Mouse (Mus musculus) macrophage (primary cell): ENCODE measurements around the gene Olfr1228. TPM values are rescaled to one million over a fixed set of nuclear protein-coding genes. Genes with fewer than 3 reads are reported as not detected.

Source experiments
- H3K27ac ChIP-seq: fragments of 350-480 bp; formaldehyde crosslinking; 2 replicates; pipeline ENCODE4 v1.9.0; 2021
- H3K36me3 ChIP-seq: fragments of 350-480 bp; formaldehyde crosslinking; 2 replicates; pipeline ENCODE4 v1.9.0; 2021; ENCODE audit errors: inconsistent target
- H3K4me3 ChIP-seq: fragments of 350-480 bp; formaldehyde crosslinking; 2 replicates; pipeline ENCODE4 v1.9.0; 2021; ENCODE audit errors: inconsistent target
- H3K79me2 ChIP-seq: fragments of 350-480 bp; formaldehyde crosslinking; 2 replicates; pipeline ENCODE4 v1.9.0; 2021; ENCODE audit errors: inconsistent target
- WGBS: methylation state at CpG from one replicate; pipeline ENCODE4 v1.1.7; 2026; ENCODE audit warnings: inconsistent platforms; ENCODE audit not compliant: missing documents; 5-methylcytosine and 5-hydroxymethylcytosine counted together
- polyA plus RNA-seq: library from polyadenylated mRNA; stranded (reverse); fragments of 250-400 nt; gene quantifications from 3 replicates; pipeline ENCODE4 v1.2.4, GENCODE M21; 2018; ENCODE audit warnings: inconsistent platforms
- total RNA-seq, 78 experiments: library from RNA; depleted of rRNA; stranded (reverse); fragments of 250-400 nt; gene quantifications; 1 replicate in 9 of 78; 2 replicates in 24 of 78; 3 replicates in 43 of 78; 4 replicates in 2 of 78; pipeline ENCODE4 v1.2.4; 2018; ENCODE audit warnings: inconsistent platforms in 56 of 78

Gene Olfr1228
- total RNA-seq (2018; cell fraction: chromatin; rRNA removed): not detected
- not detected for total RNA-seq (2018; cell fraction: cytosol; rRNA removed)
- total RNA-seq (2018; cell fraction: nucleus; rRNA removed): not detected
- not detected in 3 replicates for polyA plus RNA-seq

DNA sequence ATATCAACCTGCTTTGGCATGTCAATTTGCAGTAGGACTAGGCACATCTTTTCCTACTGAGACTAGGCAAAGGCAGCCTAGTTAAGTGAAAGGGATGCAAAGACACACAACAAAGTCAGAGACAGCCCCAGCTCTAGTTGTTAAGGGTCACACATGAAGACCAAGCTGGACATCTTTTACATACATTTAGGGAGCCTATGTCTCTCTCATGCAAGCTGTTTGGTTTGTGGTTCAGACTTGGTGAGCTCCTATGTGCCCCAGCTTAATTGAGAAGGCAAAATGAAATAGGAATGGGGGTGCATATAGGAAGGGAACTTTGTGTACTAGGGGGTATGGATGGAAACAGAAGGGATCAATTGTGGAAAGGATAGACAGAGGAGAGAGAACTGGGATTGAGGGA is at the start of gene Olfr1228:
Gene Olfr1228, minus strand, starts transcription at position 101 of the 400 bp plus-strand sequence.
- H3K27ac ChIP-seq: no peak within 1 kb of the TSS
- no peak within 1 kb of the TSS for H3K4me3 ChIP-seq
- no peaks in the 10 kb centered on the region for H3K36me3 ChIP-seq
- H3K79me2 ChIP-seq: no peaks in the 10 kb centered on the region

DNA sequence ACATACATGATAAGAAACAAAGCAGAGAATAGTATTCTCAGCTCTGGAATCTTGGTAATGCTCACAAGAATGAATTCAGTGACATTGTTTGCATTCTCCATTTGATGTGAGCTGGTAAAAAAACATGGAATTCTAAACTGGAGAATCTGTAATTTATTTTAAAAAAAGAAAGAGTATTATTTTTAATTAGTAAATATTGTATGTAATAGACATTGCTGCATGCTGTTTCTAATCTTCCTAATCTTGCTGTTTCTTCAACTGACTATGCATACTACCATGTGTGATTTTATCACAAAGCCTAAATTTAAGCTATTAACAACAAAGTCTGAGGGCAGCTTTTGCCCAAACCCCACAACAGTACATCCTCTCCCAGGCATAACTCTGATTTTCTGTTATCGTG is 43.3 kb upstream of the Olfr1228 start, which contains the start of gene Olfr1230:
Gene Olfr1230, minus strand, starts transcription at position 101 of the 400 bp plus-strand sequence.
- H3K4me3 ChIP-seq: no peak within 1 kb of the TSS
- H3K79me2 ChIP-seq: no peaks in the 10 kb centered on the region
- 80% methylated on average over 1 of the region's 1 CpGs for WGBS
- H3K36me3 ChIP-seq: no peaks in the 10 kb centered on the region
- H3K27ac ChIP-seq: no peak within 1 kb of the TSS

DNA sequence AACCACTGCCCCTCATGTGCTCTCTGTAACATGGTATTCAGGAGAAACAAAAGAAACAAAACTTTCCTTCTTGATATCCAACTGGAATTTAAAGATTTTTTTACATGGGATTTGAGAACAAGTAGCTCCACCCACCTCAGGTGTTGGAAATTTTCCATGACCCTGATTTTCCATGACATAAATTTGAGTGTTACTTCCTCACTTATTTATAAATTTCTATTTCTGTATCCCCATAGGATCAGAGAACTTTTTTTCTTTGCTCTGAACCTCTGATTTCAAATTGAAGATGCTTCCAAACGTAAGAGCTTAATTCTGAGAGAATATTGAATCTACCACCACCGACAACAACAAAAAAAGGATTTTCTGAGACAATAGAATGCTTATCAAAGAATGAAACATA is 34.1 kb upstream of the Olfr1228 start, which contains the start of gene Olfr1229:
Gene Olfr1229, minus strand, starts transcription at position 101 of the 400 bp plus-strand sequence.
- Histone ChIP-seq H3K27ac (no peak within 1 kb of the TSS), H3K36me3 (no peaks in the 10 kb centered on the region), H3K4me3 (no peak within 1 kb of the TSS), H3K79me2 (no peaks in the 10 kb centered on the region)
- WGBS: 88% methylated on average over 2 of the region's 2 CpGs

DNA sequence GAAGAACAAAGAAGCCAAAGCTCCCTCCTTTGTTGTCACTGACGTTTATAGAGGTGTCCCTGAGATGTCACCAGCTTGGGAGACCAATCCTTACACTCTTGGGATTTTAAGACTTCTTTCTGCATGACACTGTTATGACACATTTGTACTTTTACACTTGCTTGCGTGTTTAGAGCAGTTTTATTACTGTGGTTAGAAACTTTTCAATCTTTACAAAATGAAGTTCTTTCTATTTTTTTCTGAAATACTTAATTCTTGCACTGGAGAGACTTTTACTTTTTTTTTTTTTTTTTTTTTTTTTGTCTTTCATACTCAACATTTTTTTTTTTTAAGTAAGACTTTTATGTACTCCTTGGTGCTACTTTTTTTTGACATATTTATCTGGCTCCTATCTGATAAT is 53.9 kb downstream of the Olfr1228 start, which contains the start of gene Olfr1226:
Gene Olfr1226, minus strand, starts transcription at position 101 of the 400 bp plus-strand sequence.
- no peak within 1 kb of the TSS for H3K27ac ChIP-seq
- no peak within 1 kb of the TSS for H3K4me3 ChIP-seq
- 79% methylated on average over 2 of the region's 2 CpGs for WGBS
- no peaks in the 10 kb centered on the region for H3K36me3 ChIP-seq
- H3K79me2 ChIP-seq: no peaks in the 10 kb centered on the region

Other genes with a start within 250 kb of the Olfr1228 start
- not detected in 3 replicates for gene Olfr1215, start 247.1 kb downstream of the Olfr1228 start, polyA plus RNA-seq
- gene Olfr1216, start 235.7 kb downstream of the Olfr1228 start, polyA plus RNA-seq: not detected in 3 replicates
- not detected in 3 replicates for gene Olfr1217, start 222.0 kb downstream of the Olfr1228 start, polyA plus RNA-seq
- gene Olfr1218, start 192.9 kb downstream of the Olfr1228 start, polyA plus RNA-seq: not detected in 3 replicates
- gene Olfr1219, start 170.5 kb downstream of the Olfr1228 start, polyA plus RNA-seq: not detected in 3 replicates
- gene Olfr1220, start 147.2 kb downstream of the Olfr1228 start, polyA plus RNA-seq: not detected in 3 replicates
- not detected in 3 replicates for gene Olfr1221, start 136.8 kb downstream of the Olfr1228 start, polyA plus RNA-seq
- not detected in 3 replicates for gene Olfr1222, start 121.0 kb downstream of the Olfr1228 start, polyA plus RNA-seq
- gene Olfr1223, start 102.5 kb downstream of the Olfr1228 start, polyA plus RNA-seq: not detected in 3 replicates
- gene Olfr1224-ps1, start 90.0 kb downstream of the Olfr1228 start, polyA plus RNA-seq: not detected in 3 replicates
- gene Olfr1225, start 79.4 kb downstream of the Olfr1228 start, polyA plus RNA-seq: not detected in 3 replicates
- not detected in 3 replicates for gene Olfr1226, start 54.0 kb downstream of the Olfr1228 start, polyA plus RNA-seq
- gene Olfr1229, start 34.0 kb upstream of the Olfr1228 start, polyA plus RNA-seq: not detected in 3 replicates
- not detected in 3 replicates for gene Olfr1230, start 43.2 kb upstream of the Olfr1228 start, polyA plus RNA-seq
- gene Olfr1231, start 53.0 kb upstream of the Olfr1228 start, polyA plus RNA-seq: not detected in 3 replicates
- not detected in 3 replicates for gene Olfr1232, start 75.6 kb upstream of the Olfr1228 start, polyA plus RNA-seq
- not detected in 3 replicates for gene Olfr1233, start 88.3 kb upstream of the Olfr1228 start, polyA plus RNA-seq
- gene Olfr1234, start 110.8 kb upstream of the Olfr1228 start, polyA plus RNA-seq: not detected in 3 replicates
- gene Olfr1238, start 155.6 kb upstream of the Olfr1228 start, polyA plus RNA-seq: not detected in 3 replicates
- not detected in 3 replicates for gene Olfr1239, start 166.3 kb upstream of the Olfr1228 start, polyA plus RNA-seq
- not detected in 3 replicates for gene Olfr1240, start 188.9 kb upstream of the Olfr1228 start, polyA plus RNA-seq
- not detected in 3 replicates for gene Olfr1241, start 233.1 kb upstream of the Olfr1228 start, polyA plus RNA-seq
- not detected in 3 replicates for gene Olfr1242, start 244.3 kb upstream of the Olfr1228 start, polyA plus RNA-seq